Mouse (Mus musculus): Measurements from ENCODE around the gene 1700034J05Rik.

GRCm38 (mm10) chr6:146917396-146917795 is 36.8 kb downstream of the 1700034J05Rik start:
- TF ChIP-seq POLR2A (IDR thresholded peaks at IDR 0.05; ENCODE audit: insufficient read depth, low read depth, low read length) (no peak), CTCF (IDR thresholded peaks at IDR 0.05; ENCODE audit: insufficient read depth, low read depth, low read length) (no peak)

Measured in olfactory bulb, adult 2 months (tissue).